Mouse (Mus musculus) midbrain, embryonic 16.5 days (tissue): ENCODE results near the gene Nrl. TPM values are rescaled to one million over a fixed set of nuclear protein-coding genes. Genes with fewer than 3 reads are reported as not detected.

ENCODE experiments used
- ATAC-seq: fragments of 200-750 bp; cut with Nextera tagmentation; 2 replicates; pipeline ENCODE4 v1.8.0; 2017; ENCODE audit warnings: moderate TSS enrichment
- H3K27ac ChIP-seq: fragments of 300-500 bp; sonication (generic); 2 replicates; pipeline ENCODE4 v1.5.1; 2014; ENCODE audit warnings: mild to moderate bottlenecking, low read length, mixed read lengths
- H3K27me3 ChIP-seq: fragments of 300-500 bp; sonication (generic); 2 replicates; pipeline ENCODE4 v1.6.1; 2014; ENCODE audit warnings: low read depth, low read length, mixed read lengths; ENCODE audit not compliant: control insufficient read depth, insufficient read depth
- H3K36me3 ChIP-seq: fragments of 300-500 bp; sonication (generic); 2 replicates; pipeline ENCODE4 v1.6.1; 2014; ENCODE audit warnings: mild to moderate bottlenecking, low read length, moderate library complexity, mixed read lengths; ENCODE audit not compliant: control insufficient read depth, insufficient read depth
- H3K4me1 ChIP-seq: fragments of 300-500 bp; sonication (generic); 2 replicates; pipeline ENCODE4 v1.6.1; 2014; ENCODE audit warnings: mild to moderate bottlenecking, low read length, mixed read lengths; ENCODE audit not compliant: control insufficient read depth, insufficient read depth
- H3K4me2 ChIP-seq: fragments of 300-500 bp; sonication (generic); 2 replicates; pipeline ENCODE4 v1.6.1; 2014; ENCODE audit warnings: mild to moderate bottlenecking, low read length, mixed read lengths
- H3K4me3 ChIP-seq: fragments of 300-500 bp; sonication (generic); 2 replicates; pipeline ENCODE4 v1.5.1; 2014; ENCODE audit warnings: low read depth, mild to moderate bottlenecking, low read length, moderate library complexity, mixed read lengths
- H3K9ac ChIP-seq: fragments of 300-500 bp; sonication (generic); 2 replicates; pipeline ENCODE4 v1.6.1; 2014; ENCODE audit warnings: low read depth, low read length, mixed read lengths
- H3K9me3 ChIP-seq: fragments of 300-500 bp; sonication (generic); replicated peaks from 2 replicates; pipeline ENCODE4 v1.6.1; 2014; ENCODE audit warnings: mild to moderate bottlenecking, low read length, mixed read lengths; ENCODE audit not compliant: control insufficient read depth, poor library complexity, severe bottlenecking
- WGBS: fragments of 180-500 bp; shearing (Covaris S2); extraction: QIAGEN DNeasy Blood & Tissue Kit; methylation state at CpG from one replicate; pipeline ENCODE4 v1.1.7; 2014; 5-methylcytosine and 5-hydroxymethylcytosine counted together
- polyA plus RNA-seq: library from polyadenylated mRNA; unstranded; fragments of >200 nt; fragmentation: Nextera tagmentation; extraction: Ambion mirVana; gene quantifications from 2 replicates; pipeline ENCODE4 v1.2.1, GENCODE M21; 2015

The Nrl gene
- polyA plus RNA-seq: 0.08 and 0.19 TPM in 2 replicates

DNA sequence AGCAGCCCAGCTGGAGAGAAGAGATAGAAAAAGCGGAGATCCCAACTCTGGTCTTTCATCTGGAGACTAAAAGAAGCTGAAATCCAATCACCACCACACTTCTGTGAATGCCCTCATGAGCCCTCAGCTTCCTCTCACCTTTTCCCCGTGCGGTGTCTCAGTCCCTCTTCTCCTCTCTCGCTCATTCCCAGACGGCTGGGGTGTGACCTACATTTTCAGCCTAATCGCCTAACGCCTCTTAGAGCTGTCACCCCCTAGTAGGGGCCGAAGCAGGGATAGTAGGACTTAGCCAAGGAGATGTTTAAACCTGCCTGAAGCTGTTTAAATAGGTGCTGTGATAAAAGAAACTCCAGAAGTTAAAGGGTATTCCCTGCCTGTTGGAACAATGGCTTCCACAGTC, at the start of gene Nrl:
Gene Nrl, minus strand, starts transcription at position 197 of the 400 bp plus-strand sequence.
- Histone ChIP-seq H3K9ac (no peak within 1 kb of the TSS), H3K36me3 (no peaks in the 10 kb centered on the region), H3K27me3 (peaks cover 4% of the 10 kb centered on the region), H3K4me2 (no peak within 1 kb of the TSS), H3K4me3 (no peak within 1 kb of the TSS), H3K4me1 (peaks cover 3% of the 10 kb centered on the region), H3K9me3 (no peaks in the 10 kb centered on the region), H3K27ac (no peak within 1 kb of the TSS)
- ATAC-seq: no peak
- WGBS: 42% methylated on average over 8 of the region's 8 CpGs

DNA sequence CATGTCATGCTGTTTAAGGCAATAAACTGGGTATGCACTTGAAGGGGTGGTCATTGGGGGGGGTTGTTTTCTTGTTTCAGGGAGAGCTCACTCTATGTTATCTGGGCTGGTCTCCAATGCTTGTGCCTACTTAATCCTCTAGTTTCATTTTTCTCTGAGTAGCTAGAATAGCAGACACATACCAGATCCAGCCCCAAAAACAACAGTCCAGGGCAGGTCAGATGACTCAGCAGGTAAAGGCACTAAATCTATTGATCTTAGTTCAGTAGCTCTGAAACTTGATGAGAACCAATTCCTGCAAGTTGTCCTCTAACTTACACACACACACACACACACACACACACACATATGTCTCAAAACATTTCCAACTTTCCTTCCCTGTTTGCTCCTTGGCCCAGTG, 47.0 kb upstream of the Nrl start:
- Histone ChIP-seq H3K27me3 (no peaks in the 10 kb centered on the region), H3K27ac (no peak overlapping the region), H3K36me3 (peaks cover 17% of the 10 kb centered on the region; the same call in 1 of the 2 replicates), H3K4me3 (no peak overlapping the region), H3K9ac (no peak overlapping the region), H3K4me1 (no peaks in the 10 kb centered on the region), H3K9me3 (no peaks in the 10 kb centered on the region), H3K4me2 (no peak overlapping the region)
- ATAC-seq: no peak

DNA sequence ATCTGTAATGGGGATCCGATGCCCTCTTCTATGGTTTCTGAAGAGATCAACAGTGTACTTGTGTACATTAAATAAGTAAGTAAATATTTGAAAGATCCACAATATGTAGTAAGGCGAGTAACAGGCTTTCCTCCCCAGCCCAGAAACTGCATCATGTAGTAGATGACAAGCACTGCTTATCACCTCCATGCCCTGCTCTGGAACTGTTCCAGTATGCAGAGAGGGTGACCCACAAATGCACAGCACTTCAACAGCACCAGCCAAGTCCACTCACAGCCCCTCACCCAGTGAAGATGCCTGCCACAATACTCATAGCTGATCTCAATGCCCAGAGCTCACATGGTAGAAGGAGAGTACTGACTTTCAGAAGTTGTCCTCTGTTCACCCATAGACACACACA, 45.8 kb upstream of the Nrl start:
- Histone ChIP-seq H3K27ac (no peak overlapping the region), H3K27me3 (no peaks in the 10 kb centered on the region), H3K4me1 (no peaks in the 10 kb centered on the region), H3K9me3 (no peaks in the 10 kb centered on the region), H3K4me2 (no peak overlapping the region), H3K36me3 (peaks cover 21% of the 10 kb centered on the region; the same call in 1 of the 2 replicates), H3K9ac (no peak overlapping the region), H3K4me3 (no peak overlapping the region)
- ATAC-seq: no peak
- 93% methylated on average over 2 of the region's 2 CpGs for WGBS

DNA sequence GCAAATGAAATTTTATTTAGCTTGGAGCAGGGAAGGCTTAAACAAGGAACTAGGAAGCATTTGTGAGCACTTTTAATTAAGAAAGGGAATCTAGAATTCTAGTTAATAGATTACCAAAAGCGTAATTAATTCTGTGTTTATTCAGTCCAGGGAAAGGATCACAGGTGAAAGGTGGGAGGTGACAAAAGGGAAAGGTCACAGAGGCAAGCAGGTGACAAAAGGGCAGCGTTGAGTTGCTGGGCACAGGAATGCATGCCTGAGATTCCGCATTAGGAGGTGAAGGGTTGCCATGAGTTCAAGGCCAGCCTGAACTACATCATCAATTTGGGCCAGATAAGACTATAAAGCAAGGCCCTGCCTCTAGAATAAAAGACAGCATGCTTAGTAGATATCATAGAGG, 42.7 kb upstream of the Nrl start:
- H3K27ac ChIP-seq: no peak overlapping the region
- no peaks in the 10 kb centered on the region for H3K27me3 ChIP-seq
- H3K9ac ChIP-seq: no peak overlapping the region
- H3K4me2 ChIP-seq: no peak overlapping the region
- H3K36me3 ChIP-seq: peaks cover 34% of the 10 kb centered on the region
- no peak overlapping the region for H3K4me3 ChIP-seq
- ATAC-seq: no peak
- WGBS: 91% methylated on average over 3 of the region's 3 CpGs
- 0 out of 2 replicates have a peak, but pooled peaks cover under 1% of the 10 kb centered on the region for H3K4me1 ChIP-seq
- no peaks in the 10 kb centered on the region for H3K9me3 ChIP-seq

DNA sequence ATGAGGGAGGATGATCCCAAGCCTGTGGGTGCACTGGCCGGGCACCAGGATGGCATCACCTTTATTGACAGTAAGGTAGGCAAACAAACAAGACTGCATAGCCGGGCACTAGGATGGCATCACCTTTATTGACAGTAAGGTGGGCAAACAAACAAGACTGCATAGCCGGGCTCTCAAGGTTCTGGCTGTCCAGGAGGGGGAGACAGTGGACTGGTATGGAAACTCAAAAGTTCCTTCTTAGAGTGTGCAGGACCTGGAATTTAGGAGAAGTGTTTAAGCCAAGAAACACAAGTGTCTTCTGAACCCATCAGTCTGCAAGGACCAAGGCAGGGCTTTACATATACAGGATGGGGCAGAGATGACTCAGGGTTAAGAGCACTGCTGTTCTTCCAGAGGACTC, 41.0 kb upstream of the Nrl start:
- peaks cover 34% of the 10 kb centered on the region for H3K36me3 ChIP-seq
- no peak overlapping the region for H3K4me3 ChIP-seq
- H3K9me3 ChIP-seq: no peaks in the 10 kb centered on the region
- no peak overlapping the region for H3K27ac ChIP-seq
- H3K4me2 ChIP-seq: no peak overlapping the region
- H3K27me3 ChIP-seq: no peaks in the 10 kb centered on the region
- no peak for ATAC-seq
- WGBS: 93% methylated on average over 3 of the region's 3 CpGs
- H3K4me1 ChIP-seq: peaks cover 16% of the 10 kb centered on the region
- no peak overlapping the region for H3K9ac ChIP-seq

DNA sequence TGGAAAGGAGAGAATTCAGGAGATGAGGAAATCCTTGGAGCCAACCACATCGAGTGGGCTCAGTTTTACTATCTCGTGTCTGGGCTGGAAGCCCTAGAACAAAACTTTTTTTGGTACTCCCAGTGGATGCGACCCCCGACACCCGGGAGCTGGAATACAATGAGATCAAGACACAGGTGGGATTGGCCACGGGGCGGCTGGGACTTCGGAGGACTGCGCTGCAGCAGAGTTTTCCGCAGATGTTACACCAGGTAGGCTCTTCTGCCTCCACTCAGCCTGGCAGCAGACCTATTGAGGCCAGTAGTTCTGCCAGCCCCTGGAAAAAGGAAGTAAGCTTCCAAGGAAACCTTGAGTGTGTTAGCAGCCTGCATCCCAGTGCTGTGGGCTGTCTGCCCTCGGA, 38.5 kb upstream of the Nrl start:
- WGBS: 93% methylated on average over 11 of the region's 11 CpGs
- no peak overlapping the region for H3K4me3 ChIP-seq
- no peak overlapping the region for H3K4me2 ChIP-seq
- no peak for ATAC-seq
- no peak overlapping the region for H3K27ac ChIP-seq
- H3K36me3 ChIP-seq: peaks cover 23% of the 10 kb centered on the region
- no peak overlapping the region for H3K9ac ChIP-seq
- no peaks in the 10 kb centered on the region for H3K9me3 ChIP-seq
- H3K4me1 ChIP-seq: peaks cover 20% of the 10 kb centered on the region
- no peaks in the 10 kb centered on the region for H3K27me3 ChIP-seq

DNA sequence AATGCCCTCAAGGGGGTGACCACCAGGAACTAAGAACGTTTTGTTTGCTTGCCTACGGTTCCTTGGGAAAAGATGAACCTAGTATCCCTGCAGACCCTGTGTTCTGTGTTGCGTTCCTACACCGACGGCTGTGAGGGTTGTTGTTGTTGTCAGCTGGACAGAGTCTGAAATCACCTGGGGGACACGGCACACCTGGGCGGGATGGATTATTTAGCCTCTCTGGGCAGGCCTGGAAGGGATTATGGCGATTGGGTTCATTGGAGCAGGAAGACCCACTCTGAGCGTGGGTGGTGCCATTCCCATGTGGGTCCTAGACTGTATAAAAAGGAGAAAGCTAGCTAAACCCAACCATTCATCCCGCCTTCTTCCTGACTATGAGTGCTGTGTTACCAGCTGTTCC, 37.1 kb upstream of the Nrl start:
- H3K9me3 ChIP-seq: no peaks in the 10 kb centered on the region
- peaks cover 18% of the 10 kb centered on the region for H3K36me3 ChIP-seq
- H3K4me1 ChIP-seq: peaks cover 20% of the 10 kb centered on the region
- H3K4me3 ChIP-seq: no peak overlapping the region
- no peaks in the 10 kb centered on the region for H3K27me3 ChIP-seq
- no peak for ATAC-seq
- H3K9ac ChIP-seq: no peak overlapping the region
- H3K4me2 ChIP-seq: no peak overlapping the region
- H3K27ac ChIP-seq: no peak overlapping the region
- WGBS: 87% methylated on average over 10 of the region's 10 CpGs

DNA sequence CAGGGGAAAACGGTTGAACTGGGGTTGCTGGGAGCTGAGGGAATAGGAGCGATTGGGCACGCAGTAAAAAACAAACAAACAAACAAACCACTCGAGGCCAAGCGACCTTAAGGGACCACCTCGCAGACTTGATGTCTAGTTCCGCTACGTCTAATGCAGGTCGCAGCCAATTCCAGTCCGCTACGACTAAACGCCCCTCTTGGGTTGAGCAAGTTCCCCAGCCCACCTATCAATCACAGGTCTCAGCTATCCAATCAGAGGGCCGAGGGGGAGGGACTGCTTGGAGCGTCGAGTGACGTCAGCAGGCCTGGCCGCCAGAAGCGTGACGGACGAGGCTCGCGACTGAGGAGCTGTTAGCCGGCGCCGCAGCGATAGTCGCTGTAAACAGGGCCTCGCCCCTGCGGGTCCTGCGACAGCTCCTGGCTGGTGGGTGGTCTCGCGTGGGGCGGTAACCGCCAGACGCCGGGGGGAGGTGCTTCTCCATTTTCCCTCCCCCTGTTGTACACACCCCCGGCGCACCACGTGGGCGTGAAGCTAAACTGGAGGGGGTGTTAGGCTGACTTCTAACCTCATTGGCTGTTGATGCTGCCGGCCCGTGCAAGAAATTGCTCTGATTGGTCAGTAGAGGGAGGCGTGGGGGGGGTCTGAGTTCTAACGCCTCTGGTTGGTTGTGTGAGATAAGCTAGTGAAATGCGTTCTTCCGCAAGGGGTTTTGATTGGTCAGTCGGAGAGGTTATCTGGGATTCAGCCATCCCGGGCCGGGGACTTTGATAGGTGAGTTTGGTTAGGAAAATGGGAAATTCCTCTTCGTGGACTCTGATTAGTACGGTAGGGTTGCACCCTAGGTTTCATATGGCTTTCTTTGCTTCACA, 35.7 kb upstream of the Nrl start, which contains the start of gene A730061H03Rik:
Gene A730061H03Rik, minus strand, starts transcription at position 205 of the 872 bp plus-strand sequence.
- Histone ChIP-seq H3K9ac (peak within 1 kb of the TSS; percentile 90), H3K36me3 (peaks cover 13% of the 10 kb centered on the region), H3K27ac (peak within 1 kb of the TSS; percentile 99), H3K4me3 (peak within 1 kb of the TSS; percentile 62), H3K4me1 (peaks cover 20% of the 10 kb centered on the region), H3K27me3 (no peaks in the 10 kb centered on the region), H3K4me2 (peak within 1 kb of the TSS; percentile 68), H3K9me3 (no peaks in the 10 kb centered on the region)
- peak; percentile 98 for ATAC-seq
- WGBS: under 1% methylated on average over 51 of the region's 51 CpGs

DNA sequence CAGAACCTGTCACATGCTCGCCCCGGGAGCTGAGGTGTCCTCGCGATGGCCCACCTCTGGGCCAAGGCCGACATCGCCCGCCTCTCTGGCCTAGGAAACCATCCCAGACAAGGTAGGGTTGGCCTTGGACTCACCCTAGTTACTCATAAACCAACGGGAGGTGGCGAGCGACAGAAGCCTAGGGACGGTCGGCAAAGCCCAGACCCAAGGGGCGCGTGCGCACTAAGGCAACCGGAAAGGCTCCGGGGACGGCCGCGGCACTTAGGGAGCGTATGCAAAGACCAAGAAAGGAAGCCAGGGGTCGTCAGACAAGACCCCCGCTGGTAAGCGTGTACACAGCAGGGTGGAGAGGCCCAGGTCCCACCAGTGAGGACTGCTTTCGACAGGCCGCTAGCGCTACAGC, 35.0 kb upstream of the Nrl start, which contains the start of gene Dcaf11:
Gene Dcaf11, plus strand, starts transcription at position 208 of the 403 bp plus-strand sequence.
- WGBS: under 1% methylated on average over 27 of the region's 27 CpGs

More for the DNA sequence above, 35.0 kb upstream of the Nrl start, which contains the start of gene Dcaf11:
- H3K4me1 ChIP-seq: peaks cover 20% of the 10 kb centered on the region
- H3K4me2 ChIP-seq: peak within 1 kb of the TSS; percentile 68
- H3K9me3 ChIP-seq: no peaks in the 10 kb centered on the region
- peak within 1 kb of the TSS; percentile 99 for H3K27ac ChIP-seq
- no peaks in the 10 kb centered on the region for H3K27me3 ChIP-seq
- H3K9ac ChIP-seq: peak within 1 kb of the TSS; percentile 90
- peak within 1 kb of the TSS; percentile 62 for H3K4me3 ChIP-seq
- ATAC-seq: peak; percentile 83
- peaks cover 8% of the 10 kb centered on the region for H3K36me3 ChIP-seq
